Mouse (Mus musculus) ES-Bruce4 (cell line): Measurements from ENCODE around the gene Sec31a.

ENCODE experiments used
- CTCF ChIP-seq: IDR thresholded peaks from one replicate; pipeline ENCODE4 v1.8.1; 2011; ENCODE audit warnings: low read depth, low read length
- POLR2A ChIP-seq: IDR thresholded peaks from one replicate; pipeline ENCODE4 v1.8.1; 2011; ENCODE audit warnings: low read length; ENCODE audit not compliant: insufficient read depth

DNA sequence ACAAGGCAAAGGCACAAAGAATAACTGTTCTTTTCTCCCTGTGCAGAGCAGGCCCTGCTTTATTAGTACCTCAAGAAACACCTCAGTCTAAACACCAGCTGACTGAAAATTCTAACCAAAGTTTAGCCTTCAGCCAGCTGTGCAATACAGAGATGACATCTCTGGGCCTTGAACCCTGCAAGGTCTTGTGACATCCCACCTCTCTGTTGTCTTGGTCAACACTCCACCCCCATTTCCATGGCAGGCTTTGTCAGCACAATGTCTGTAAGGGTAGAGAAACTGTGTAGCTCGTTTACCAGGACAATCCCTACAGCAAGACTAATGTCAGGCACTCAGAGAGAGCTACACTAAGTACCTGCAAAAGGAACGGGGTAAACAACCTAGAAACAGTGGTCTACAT lies 38.7 kb downstream of the Sec31a start:
- TF ChIP-seq POLR2A = no peak
- no peak for TF ChIP-seq CTCF
